Mouse (Mus musculus): Measurements from ENCODE around the gene Slc25a18. TPM values are rescaled to one million over a fixed set of nuclear protein-coding genes. Genes with fewer than 3 reads are reported as not detected.

The Slc25a18 gene
- polyA plus RNA-seq, 1 experiment, result not detected

DNA sequence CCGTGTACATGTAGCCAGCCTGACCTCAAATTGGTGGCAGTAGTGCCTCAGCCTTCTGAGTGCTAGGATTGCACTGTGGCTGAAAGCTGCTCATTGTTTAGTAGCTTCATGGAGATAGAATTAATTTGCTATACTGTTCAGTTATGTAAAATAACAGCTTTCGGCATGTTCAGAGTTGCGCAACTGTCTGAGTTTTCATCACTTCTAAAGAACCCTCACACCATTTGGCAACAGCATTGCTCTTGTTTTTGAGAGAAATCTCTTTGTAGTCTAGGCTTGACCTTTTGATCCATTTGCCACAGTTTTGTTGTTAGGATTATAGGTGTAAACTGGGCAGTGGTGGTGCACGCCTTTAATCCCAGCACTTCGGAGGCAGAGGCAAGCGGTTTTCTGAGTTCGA, 66.9 kb downstream of the Slc25a18 start:
- no peak for DNase-seq (ENCODE audit: low spot score)

GRCm38 (mm10) chr6:120841754-120842153, 68.4 kb downstream of the Slc25a18 start:
- no peak for DNase-seq (ENCODE audit: low spot score)

Other genes with a start within 250 kb of the Slc25a18 start
- 15.5 and 20.1 TPM in 2 replicates for gene Hdhd5, start 242.3 kb upstream of the Slc25a18 start, polyA plus RNA-seq (2012; rRNA removed)
- gene Cecr2, start 107.2 kb upstream of the Slc25a18 start, polyA plus RNA-seq (2012; rRNA removed), result 2.7 and 3.3 TPM in 2 replicates
- 152 and 157 TPM in 2 replicates for gene Atp6v1e1, start 49.2 kb downstream of the Slc25a18 start, polyA plus RNA-seq (2012; rRNA removed)
- 14.0 and 18.9 TPM in 2 replicates for gene Bcl2l13, start 62.6 kb downstream of the Slc25a18 start, polyA plus RNA-seq (2012; rRNA removed)
- gene Bid, start 143.3 kb downstream of the Slc25a18 start, polyA plus RNA-seq (2012; rRNA removed), result 15.7 and 18.8 TPM in 2 replicates